Mouse (Mus musculus): ENCODE data around the gene Snrnp200.

- no peak for TF ChIP-seq CTCF (IDR thresholded peaks at IDR 0.05)
- TF ChIP-seq EP300 (IDR thresholded peaks at IDR 0.05): no peak
These were observed 54.3 kb downstream of the Snrnp200 start for GRCm38 (mm10) chr2:127262480-127262879.
